Mouse (Mus musculus): ENCODE measurements at regions not wholly inside any gene's neighbourhood (a gene's known extent, or its start where the extent isn't known, plus 50 kb on each side); places are given as distances from the start of the nearest gene placed in this dataset.

DNA sequence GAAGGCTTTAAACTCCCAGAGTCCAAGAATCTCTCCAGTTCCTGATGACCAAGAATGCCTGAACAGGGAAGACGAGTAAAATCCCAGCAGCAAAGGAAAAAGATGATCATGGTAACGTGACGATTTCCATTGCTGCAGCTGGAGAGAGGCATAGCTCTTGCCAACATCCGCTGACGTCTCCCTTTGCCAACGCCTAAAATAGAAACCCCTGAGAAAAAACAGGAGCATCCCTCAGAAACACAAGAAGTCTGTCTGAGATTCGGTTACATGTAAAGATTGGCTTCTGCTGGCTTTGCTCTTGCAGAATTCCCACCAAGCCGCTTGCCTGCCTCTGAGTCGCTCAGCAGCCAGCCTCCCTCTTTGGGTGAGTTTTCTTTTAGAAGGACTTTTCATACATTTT is 290.3 kb upstream of the Nt5c1b start:
- no peak for DNase-seq (ENCODE audit: low spot score)

DNA sequence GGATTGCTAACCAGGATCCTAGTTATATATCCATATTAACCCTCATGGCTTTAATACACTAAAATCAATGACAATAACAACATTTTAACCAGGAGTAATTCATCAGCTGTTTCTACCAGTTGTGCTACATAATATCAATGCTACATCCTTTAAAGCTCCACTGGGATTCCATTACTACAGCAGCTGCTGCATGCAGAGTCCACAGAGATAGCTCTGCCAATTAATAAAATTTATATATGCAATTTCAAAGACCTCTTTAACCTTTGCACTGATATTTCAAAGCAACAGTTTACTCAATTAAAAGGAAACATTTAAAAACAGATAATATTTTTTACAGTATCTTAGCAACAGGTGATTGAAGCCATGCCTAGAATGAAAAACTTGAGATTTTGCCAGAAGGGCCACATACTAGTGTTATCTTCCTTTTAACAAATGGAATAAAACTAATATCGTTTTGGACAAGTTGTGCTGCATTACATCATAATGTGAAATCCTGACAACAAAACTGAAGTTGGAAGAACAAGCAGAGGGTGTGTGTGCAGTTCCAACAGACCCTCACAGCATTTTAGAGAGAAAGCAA is 256.8 kb upstream of the Nt5c1b start:
- no peak for DNase-seq (ENCODE audit: low spot score)

DNA sequence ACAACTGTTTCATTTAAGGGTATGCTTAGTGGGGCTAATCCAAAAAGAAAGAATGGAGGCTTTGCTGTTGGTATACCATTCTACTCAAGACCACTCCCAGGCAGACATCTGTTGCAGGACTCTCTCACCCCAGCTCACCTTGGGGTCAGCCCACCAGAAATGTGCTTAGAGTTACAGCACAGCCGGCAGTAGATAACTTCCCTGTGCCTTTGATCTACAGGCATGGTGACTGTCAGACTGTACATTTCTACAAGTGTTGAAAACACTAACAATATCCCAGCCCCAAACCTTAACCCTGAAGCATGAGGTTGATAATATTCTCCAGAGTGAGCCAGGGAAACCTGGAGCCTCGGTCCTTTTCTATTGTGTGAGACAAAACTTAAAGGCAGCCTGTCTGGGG is 247.7 kb upstream of the Nt5c1b start:
- DNase-seq (ENCODE audit: low spot score) = no peak

DNA sequence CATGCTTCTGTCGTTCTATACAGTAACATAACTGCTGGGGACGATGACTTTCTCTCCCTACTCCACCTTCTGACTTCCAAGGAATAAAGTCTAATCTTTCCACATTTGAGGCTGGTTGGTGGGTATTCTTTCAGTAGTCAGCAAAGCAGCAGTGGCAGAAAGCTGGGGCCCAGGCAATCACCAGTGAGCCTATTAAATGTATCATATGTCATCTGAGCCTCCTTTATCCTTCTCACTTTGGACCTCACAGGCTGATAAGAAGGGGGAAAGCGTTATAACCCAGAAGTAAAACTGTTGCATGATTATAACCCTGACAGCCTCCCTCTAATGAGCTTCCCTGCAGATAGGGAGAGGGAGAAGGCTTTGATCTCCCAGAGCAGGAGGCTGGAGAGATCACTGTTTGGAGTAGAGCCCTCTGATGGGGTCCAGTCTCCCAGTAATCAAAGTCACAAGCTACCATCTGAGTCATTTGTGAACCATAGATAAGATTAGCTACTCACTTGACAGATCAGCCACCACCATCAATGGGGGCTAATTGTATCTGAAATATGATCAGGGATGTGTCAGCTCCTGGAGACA is 241.7 kb upstream of the Nt5c1b start:
- DNase-seq (ENCODE audit: low spot score) = no peak

- no peak for DNase-seq (ENCODE audit: low spot score)
These were observed 235.6 kb upstream of the Nt5c1b start for GRCm38 (mm10) chr12:10134141-10134540.

GRCm38 (mm10) chr12:10135915-10136314 is 233.9 kb upstream of the Nt5c1b start:
- DNase-seq (ENCODE audit: low spot score) = no peak

GRCm38 (mm10) chr12:10140131-10140530 is 229.6 kb upstream of the Nt5c1b start:
- no peak for DNase-seq (ENCODE audit: low spot score)

DNA sequence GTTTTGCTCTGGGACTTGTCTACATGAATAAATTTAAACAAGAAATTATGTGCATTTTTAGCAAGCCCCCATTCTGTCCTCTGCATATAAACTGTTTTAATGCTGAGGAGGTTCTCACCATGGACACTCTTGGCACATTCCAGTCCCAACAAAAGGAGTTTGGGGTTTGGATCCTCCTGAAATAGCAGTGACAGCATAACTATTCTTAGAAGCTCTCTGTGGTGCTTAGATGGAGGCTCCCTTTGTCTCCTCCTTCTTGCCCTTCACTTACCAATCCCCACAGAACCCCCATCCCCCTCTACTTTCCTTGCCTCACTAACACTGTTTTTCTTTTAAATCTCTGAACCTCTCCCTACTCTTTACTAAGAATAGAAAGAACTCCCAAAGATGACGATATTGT is 208.9 kb upstream of the Nt5c1b start:
- no peak for DNase-seq (ENCODE audit: low spot score)

DNA sequence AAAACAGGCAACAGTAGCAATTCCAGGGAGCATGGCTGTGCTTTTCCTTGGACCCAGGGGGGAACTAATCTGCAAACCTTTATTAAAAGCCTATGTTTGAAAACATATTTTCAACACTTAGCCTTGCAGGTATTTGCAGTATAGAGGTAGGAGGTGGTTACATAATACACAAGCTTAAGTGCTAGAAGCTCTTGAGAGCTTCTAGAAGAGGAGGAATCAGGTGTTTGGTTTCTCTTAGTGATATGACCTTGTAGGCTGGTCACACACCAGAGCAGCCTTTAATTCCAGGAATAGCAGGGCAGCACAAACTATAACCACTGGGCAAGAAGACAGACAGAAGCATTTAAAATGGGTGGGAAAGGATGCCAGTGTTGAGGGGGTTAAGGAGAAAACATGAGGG is 201.7 kb upstream of the Nt5c1b start:
- DNase-seq (ENCODE audit: low spot score) = no peak

- DNase-seq (ENCODE audit: low spot score) = no peak
These were observed 201.2 kb upstream of the Nt5c1b start for GRCm38 (mm10) chr12:10168581-10168980.

DNA sequence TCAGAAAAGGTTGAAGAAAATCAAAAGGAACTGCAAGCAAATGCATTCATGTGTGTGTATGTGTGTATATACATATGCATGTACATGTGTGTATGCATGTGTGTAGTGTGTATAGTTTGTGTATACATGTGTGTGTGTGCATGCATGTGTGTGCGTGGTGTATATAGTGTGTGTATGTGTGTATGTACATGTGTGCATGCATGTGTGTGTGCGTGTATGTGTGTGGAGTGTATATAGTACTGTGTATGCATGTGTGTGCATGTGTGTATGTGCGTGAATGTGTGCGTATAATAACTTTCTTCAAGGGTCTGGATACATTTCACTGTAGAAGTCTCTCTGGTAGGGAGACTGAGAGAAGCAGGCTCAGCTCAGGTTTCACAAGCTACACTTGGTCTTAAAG is 191.1 kb upstream of the Nt5c1b start:
- no peak for DNase-seq (ENCODE audit: low spot score)

GRCm38 (mm10) chr12:10179147-10179814 is 190.5 kb upstream of the Nt5c1b start:
- no peak for DNase-seq (ENCODE audit: low spot score)

GRCm38 (mm10) chr12:10179815-10180468 is 189.8 kb upstream of the Nt5c1b start:
- no peak for DNase-seq (ENCODE audit: low spot score)

DNA sequence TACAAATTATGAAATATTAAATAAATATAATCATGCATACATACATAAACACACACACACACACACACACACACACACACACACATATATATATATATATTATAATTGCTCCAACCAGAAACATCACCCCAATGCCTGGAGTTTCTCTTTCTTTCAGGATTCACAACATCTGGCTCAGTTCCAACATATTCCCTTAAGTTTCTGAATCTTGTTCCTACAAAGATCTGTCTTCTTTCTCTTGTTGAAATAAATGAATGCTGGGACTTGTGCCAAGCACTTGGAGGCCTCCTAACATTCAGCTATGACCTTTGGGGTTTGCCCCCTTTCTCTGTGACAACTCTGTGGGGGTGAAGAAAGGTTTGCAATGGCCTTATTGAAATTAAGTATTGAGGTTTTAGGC is 187.2 kb upstream of the Nt5c1b start:
- no peak for DNase-seq (ENCODE audit: low spot score)

DNA sequence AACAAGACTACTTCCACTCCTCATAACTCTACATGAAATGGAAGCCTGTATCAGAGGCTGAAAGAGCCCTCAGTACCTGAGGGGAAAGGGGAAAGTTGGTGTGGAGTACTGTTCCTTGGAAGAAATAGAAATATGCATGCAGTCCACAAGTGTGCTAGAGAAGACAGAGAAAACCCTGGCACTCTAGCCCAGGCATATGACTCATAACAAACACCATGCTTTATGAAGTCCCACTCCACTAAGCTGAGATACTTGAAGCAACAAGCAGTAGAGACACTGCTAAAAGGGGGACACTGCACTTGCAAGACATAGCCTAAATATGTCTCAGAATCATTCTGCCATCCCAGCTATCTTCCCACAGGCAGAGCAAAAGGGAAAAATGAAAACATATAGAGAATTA is 183.2 kb upstream of the Nt5c1b start:
- DNase-seq (ENCODE audit: low spot score) = no peak

DNA sequence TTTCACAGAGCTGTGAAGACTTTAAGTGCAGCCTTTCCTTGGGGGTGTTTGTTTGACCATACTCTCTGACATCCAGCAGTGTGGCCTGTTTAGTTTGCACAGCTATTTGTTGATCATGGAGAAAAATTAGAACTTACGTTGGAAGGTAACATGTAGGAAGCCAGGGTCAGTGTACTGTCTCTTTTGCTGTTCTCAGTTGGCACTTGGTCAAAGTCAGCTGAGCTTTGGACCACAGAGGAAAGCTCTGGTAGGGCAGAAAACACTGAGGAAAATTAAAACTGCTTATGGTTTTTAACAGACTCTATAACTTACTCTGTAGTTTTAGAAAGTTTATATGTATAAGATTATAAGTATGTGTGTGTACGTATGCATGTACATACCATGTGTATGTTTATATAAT is 180.0 kb upstream of the Nt5c1b start:
- no peak for DNase-seq (ENCODE audit: low spot score)

GRCm38 (mm10) chr12:10197906-10198460 is 171.8 kb upstream of the Nt5c1b start:
- DNase-seq (ENCODE audit: low spot score) = no peak

DNA sequence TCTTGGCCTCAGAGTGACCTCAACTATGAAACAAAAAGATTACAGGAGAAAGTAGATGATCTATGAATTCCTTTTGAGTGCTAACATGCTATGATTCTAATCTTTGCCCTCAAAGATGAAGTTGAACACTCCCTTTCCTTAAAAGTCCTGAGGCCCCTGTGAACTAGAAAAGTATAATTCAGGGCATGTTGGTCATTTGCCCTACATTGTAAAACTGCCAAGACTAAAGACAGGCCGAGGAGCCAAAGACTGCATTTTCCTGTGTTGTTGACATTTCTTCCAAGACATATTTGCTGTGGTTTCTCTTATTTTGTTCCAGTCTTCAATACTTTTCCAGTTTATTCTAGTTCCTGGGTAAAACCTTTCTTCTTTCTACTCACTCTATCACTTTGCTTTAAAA is 159.9 kb upstream of the Nt5c1b start:
- DNase-seq (ENCODE audit: low spot score) = no peak

DNA sequence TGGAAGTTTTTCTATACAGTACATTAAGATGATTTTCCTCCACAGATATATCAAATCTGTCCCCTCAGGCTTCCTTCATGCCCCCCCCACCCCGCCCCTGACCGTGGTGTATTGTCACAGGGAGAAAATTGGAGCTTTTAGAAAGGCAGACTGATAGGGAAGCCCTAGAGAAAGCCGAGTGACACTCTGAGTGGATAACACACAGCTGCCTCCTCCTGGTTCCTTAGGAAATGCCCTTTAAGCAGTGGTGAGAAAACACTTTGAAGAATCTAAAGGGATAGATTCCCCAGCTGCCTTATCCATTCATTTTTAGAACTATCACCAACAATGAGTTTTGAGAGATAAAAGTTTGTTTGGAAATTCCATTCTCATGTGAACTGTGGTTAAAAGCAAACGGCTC is 147.0 kb upstream of the Nt5c1b start:
- no peak for DNase-seq (ENCODE audit: low spot score)

- peak; percentile 17 for DNase-seq (ENCODE audit: low spot score)
These were observed 145.9 kb upstream of the Nt5c1b start for GRCm38 (mm10) chr12:10223832-10224231.

DNA sequence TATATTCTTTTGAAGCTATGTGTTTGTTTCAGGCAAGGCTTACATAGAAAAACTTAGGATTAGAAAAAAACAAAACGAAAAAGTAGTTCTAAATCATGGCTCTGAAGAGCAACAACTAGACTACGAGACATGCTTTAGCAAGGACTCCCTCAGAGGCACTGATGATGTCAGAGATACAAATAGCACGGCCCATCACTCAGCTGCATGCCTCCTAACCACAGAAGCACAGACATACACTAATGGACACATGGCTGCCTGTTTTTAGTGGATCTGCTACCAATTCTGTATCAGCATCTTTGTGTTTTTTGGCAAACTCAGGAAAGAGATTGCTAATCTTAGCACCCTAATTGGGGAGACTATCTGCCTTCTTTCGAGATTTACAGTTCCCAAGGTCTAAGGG is 138.6 kb upstream of the Nt5c1b start:
- DNase-seq (ENCODE audit: low spot score) = no peak

GRCm38 (mm10) chr12:10231683-10232082 is 138.1 kb upstream of the Nt5c1b start:
- DNase-seq (ENCODE audit: low spot score) = peak; percentile 26

GRCm38 (mm10) chr12:10248110-10248509 is 121.7 kb upstream of the Nt5c1b start:
- DNase-seq (ENCODE audit: low spot score) = no peak
